Mouse (Mus musculus) E14TG2a.4 (cell line): ENCODE results near the gene Hist1h2ad.

Experiments
- CTCF ChIP-seq: conservative IDR thresholded peaks from 2 replicates; pipeline ENCODE4 v1.5.1; 2014; ENCODE audit warnings: low read length
- NANOG ChIP-seq: IDR thresholded peaks from 2 replicates; pipeline ENCODE4 v1.6.1; 2014; ENCODE audit warnings: borderline replicate concordance, low read length, mixed read lengths
- POU5F1 ChIP-seq: IDR thresholded peaks from 2 replicates; pipeline ENCODE4 v1.6.1; 2014; ENCODE audit warnings: low read length, borderline replicate concordance

- TF ChIP-seq CTCF (no peak), NANOG (no peak), POU5F1 (no peak)
Observed at GRCm38 (mm10) chr13:23529005-23529404, 45.2 kb upstream of the Hist1h2ad start.
